Mouse (Mus musculus) MEL (cell line): Measurements from ENCODE around the gene Olfr1180. TPM values are rescaled to one million over a fixed set of nuclear protein-coding genes. Genes with fewer than 3 reads are reported as not detected.

Experiments used
- DNase-seq: peaks from one replicate; pipeline ENCODE4 v3.0.0; 2011; ENCODE audit warnings: low read depth, low spot score
- H3K27ac ChIP-seq: 2 replicates; pipeline ENCODE4 v1.5.1; 2012; ENCODE audit warnings: low read depth, mild to moderate bottlenecking, control low read depth, low read length, moderate library complexity; ENCODE audit not compliant: control insufficient read depth
- H3K27me3 ChIP-seq, 2 experiments: fragments of 150-350 bp in 1 of 2; sonication (generic) in 1 of 2; 2 replicates each; pipeline ENCODE4 v1.6.1; 2012; ENCODE audit warnings: low read length in 2 of 2, mild to moderate bottlenecking in 2 of 2, improper control_type of control experiment in 1 of 2, moderate library complexity in 1 of 2; ENCODE audit not compliant: insufficient read depth in 2 of 2, control insufficient read depth in 1 of 2
- H3K36me3 ChIP-seq, 2 experiments: 2 replicates each; pipeline ENCODE4 v1.6.1; 2012 to 2014; ENCODE audit warnings: low read length in 2 of 2, improper control_type of control experiment in 1 of 2, inconsistent platforms in 1 of 2, mild to moderate bottlenecking in 1 of 2; ENCODE audit not compliant: insufficient read depth in 2 of 2, control insufficient read depth in 1 of 2
- H3K4me1 ChIP-seq, 2 experiments: fragments of 150-350 bp in 1 of 2; sonication (generic) in 1 of 2; 2 replicates each; pipeline ENCODE4 v1.6.1; 2012; ENCODE audit warnings: low read length in 2 of 2, improper control_type of control experiment in 1 of 2, mild to moderate bottlenecking in 1 of 2; ENCODE audit not compliant: insufficient read depth in 2 of 2, control insufficient read depth in 1 of 2
- H3K4me3 ChIP-seq, 2 experiments: fragments of 150-350 bp in 1 of 2; sonication (generic) in 1 of 2; 2 replicates each; pipeline ENCODE4 v1.5.1; 2012; ENCODE audit warnings: low read depth in 2 of 2, low read length in 2 of 2, mild to moderate bottlenecking in 2 of 2, moderate library complexity in 2 of 2, control low read depth in 1 of 2, improper control_type of control experiment in 1 of 2; ENCODE audit not compliant: control insufficient read depth in 1 of 2, insufficient read depth in 1 of 2
- H3K79me2 ChIP-seq: 2 replicates; pipeline ENCODE4 v1.6.1; 2012; ENCODE audit warnings: mild to moderate bottlenecking, low read length, moderate library complexity; ENCODE audit not compliant: control insufficient read depth, poor library complexity, insufficient read depth
- H3K9ac ChIP-seq: 2 replicates; pipeline ENCODE4 v1.6.1; 2012; ENCODE audit warnings: low read depth, mild to moderate bottlenecking, control low read depth, low read length, moderate library complexity; ENCODE audit not compliant: control insufficient read depth, poor library complexity, severe bottlenecking
- H3K9me3 ChIP-seq: fragments of 150-350 bp; sonication (generic); replicated peaks from 2 replicates; pipeline ENCODE4 v1.6.1; 2012; ENCODE audit warnings: mild to moderate bottlenecking, low read length, improper control_type of control experiment, moderate library complexity; ENCODE audit not compliant: insufficient read depth
- CHD1 ChIP-seq: IDR thresholded peaks from 2 replicates; pipeline ENCODE4 v1.6.1; 2012; ENCODE audit warnings: low read depth, mild to moderate bottlenecking, inconsistent platforms, low read length, improper control_type of control experiment
- CHD2 ChIP-seq: IDR thresholded peaks from 2 replicates; pipeline ENCODE4 v1.6.1; 2011; ENCODE audit warnings: low read length, improper control_type of control experiment
- CTCF ChIP-seq, 3 experiments: IDR thresholded peaks in 2 of 3; conservative IDR thresholded peaks in 1 of 3; 2 replicates each; pipeline ENCODE4 v1.5.1; 2011 to 2012; ENCODE audit warnings: low read length in 3 of 3, low read depth in 2 of 3, mild to moderate bottlenecking in 2 of 3, improper control_type of control experiment in 1 of 3, inconsistent platforms in 1 of 3, mixed read lengths in 1 of 3, moderate library complexity in 1 of 3; ENCODE audit not compliant: control insufficient read depth in 1 of 3, insufficient read depth in 1 of 3, poor library complexity in 1 of 3, severe bottlenecking in 1 of 3
- EP300 ChIP-seq, 2 experiments: IDR thresholded peaks; 2 replicates each; pipeline ENCODE4 v1.6.1; 2011; ENCODE audit warnings: improper control_type of control experiment in 2 of 2, low read length in 2 of 2, low read depth in 1 of 2, mild to moderate bottlenecking in 1 of 2
- ETS1 ChIP-seq: IDR thresholded peaks from 2 replicates; pipeline ENCODE4 v1.6.1; 2012; ENCODE audit warnings: low read depth, mild to moderate bottlenecking, inconsistent platforms, low read length, improper control_type of control experiment, moderate library complexity
- GABPA ChIP-seq: IDR thresholded peaks from 2 replicates; pipeline ENCODE4 v1.6.1; 2012; ENCODE audit warnings: low read depth, mild to moderate bottlenecking, inconsistent platforms, low read length, improper control_type of control experiment, moderate library complexity
- GATA1 ChIP-seq: IDR thresholded peaks from 2 replicates; pipeline ENCODE4 v1.6.1; 2011; ENCODE audit warnings: low read depth, low read length, improper control_type of control experiment
- JUND ChIP-seq: IDR thresholded peaks from 2 replicates; pipeline ENCODE4 v1.6.1; 2011; ENCODE audit warnings: low read depth, mild to moderate bottlenecking, improper control_type of control experiment, low read length
- MAFK ChIP-seq: IDR thresholded peaks from 2 replicates; pipeline ENCODE4 v1.6.1; 2011; ENCODE audit warnings: low read depth, mild to moderate bottlenecking, low read length, improper control_type of control experiment, borderline replicate concordance
- MAZ ChIP-seq: IDR thresholded peaks from 2 replicates; pipeline ENCODE4 v1.6.1; 2012; ENCODE audit warnings: low read depth, mild to moderate bottlenecking, inconsistent platforms, low read length, improper control_type of control experiment
- MEF2A ChIP-seq: IDR thresholded peaks from 2 replicates; pipeline ENCODE4 v1.6.1; 2014; ENCODE audit warnings: low read depth, mild to moderate bottlenecking, inconsistent platforms, low read length, improper control_type of control experiment; ENCODE audit not compliant: poor library complexity, insufficient replicate concordance, severe bottlenecking; ENCODE audit errors: extremely low read depth
- MXI1 ChIP-seq: IDR thresholded peaks from 2 replicates; pipeline ENCODE4 v1.6.1; 2011; ENCODE audit warnings: mild to moderate bottlenecking, low read depth, low read length, improper control_type of control experiment
- MYC ChIP-seq: IDR thresholded peaks from 2 replicates; pipeline ENCODE4 v1.6.1; 2011; ENCODE audit warnings: low read depth, mild to moderate bottlenecking, low read length, improper control_type of control experiment, moderate library complexity
- POLR2A ChIP-seq, 2 experiments: IDR thresholded peaks; 2 replicates each; pipeline ENCODE4 v1.6.1; 2011 to 2012; ENCODE audit warnings: low read length in 2 of 2, mild to moderate bottlenecking in 2 of 2, control low read depth in 1 of 2, improper control_type of control experiment in 1 of 2, low read depth in 1 of 2, moderate library complexity in 1 of 2; ENCODE audit not compliant: control insufficient read depth in 1 of 2, insufficient read depth in 1 of 2, poor library complexity in 1 of 2
- POLR2AphosphoS2 ChIP-seq: IDR thresholded peaks from 2 replicates; pipeline ENCODE4 v1.6.1; 2011; ENCODE audit warnings: low read length, improper control_type of control experiment
- POLR2AphosphoS5 ChIP-seq: IDR thresholded peaks from 2 replicates; pipeline ENCODE4 v1.6.1; 2012; ENCODE audit warnings: low read depth, borderline replicate concordance, mild to moderate bottlenecking, inconsistent platforms, low read length, moderate library complexity, mixed read lengths
- RCOR1 ChIP-seq: IDR thresholded peaks from 2 replicates; pipeline ENCODE4 v1.6.1; 2012; ENCODE audit warnings: low read depth, mild to moderate bottlenecking, inconsistent platforms, low read length, improper control_type of control experiment
- SIN3A ChIP-seq: IDR thresholded peaks from 2 replicates; pipeline ENCODE4 v1.6.1; 2012; ENCODE audit warnings: low read length, improper control_type of control experiment, inconsistent platforms
- SMC3 ChIP-seq: IDR thresholded peaks from 2 replicates; pipeline ENCODE4 v1.6.1; 2011; ENCODE audit warnings: low read depth, low read length, improper control_type of control experiment
- UBTF ChIP-seq: IDR thresholded peaks from 2 replicates; pipeline ENCODE4 v1.6.1; 2012; ENCODE audit warnings: low read depth, mild to moderate bottlenecking, inconsistent platforms, low read length, improper control_type of control experiment, moderate library complexity, borderline replicate concordance; ENCODE audit not compliant: insufficient read depth
- USF1 ChIP-seq: IDR thresholded peaks from 2 replicates; pipeline ENCODE4 v1.6.1; 2014; ENCODE audit warnings: low read depth, mild to moderate bottlenecking, inconsistent platforms, low read length, improper control_type of control experiment, moderate library complexity
- USF2 ChIP-seq, 2 experiments: IDR thresholded peaks; 2 replicates each; pipeline ENCODE4 v1.6.1; 2011 to 2012; ENCODE audit warnings: improper control_type of control experiment in 2 of 2, low read length in 2 of 2, borderline replicate concordance in 1 of 2, inconsistent platforms in 1 of 2, low read depth in 1 of 2, mild to moderate bottlenecking in 1 of 2; ENCODE audit not compliant: insufficient read depth in 1 of 2
- ZC3H11A ChIP-seq: IDR thresholded peaks from 2 replicates; pipeline ENCODE4 v1.6.1; 2012; ENCODE audit warnings: low read depth, mild to moderate bottlenecking, inconsistent platforms, low read length, improper control_type of control experiment
- ZKSCAN1 ChIP-seq: IDR thresholded peaks from 2 replicates; pipeline ENCODE4 v1.6.1; 2012; ENCODE audit warnings: low read depth, mild to moderate bottlenecking, inconsistent platforms, low read length, improper control_type of control experiment, moderate library complexity
- ZMIZ1 ChIP-seq: IDR thresholded peaks from 2 replicates; pipeline ENCODE4 v1.6.1; 2012; ENCODE audit warnings: low read depth, mild to moderate bottlenecking, inconsistent platforms, low read length, improper control_type of control experiment, moderate library complexity
- polyA plus RNA-seq, 2 experiments: library from polyadenylated mRNA; stranded (reverse) in 1 of 2; unstranded in 1 of 2; fragments of >175 nt in 1 of 2; fragments of >200 nt in 1 of 2; gene quantifications; 2 replicates each; pipeline versions ENCODE4 v1.2.1 to v1.2.4; 2012; ENCODE audit warnings: low replicate concordance in 2 of 2, low read depth in 1 of 2; ENCODE audit not compliant: insufficient read length in 2 of 2, insufficient read depth in 1 of 2, missing spikeins in 1 of 2
- total RNA-seq: library from RNA; depleted of rRNA; stranded (reverse); fragments of 300-350 nt; gene quantifications from 2 replicates; pipeline ENCODE4 v1.2.3, GENCODE M21; 2012

The Olfr1180 gene
- total and polyA plus RNA-seq, 3 experiments: not detected

- H3K9ac ChIP-seq: no peak within 1 kb of the TSS
- no peaks in the 10 kb centered on the region for H3K4me1 ChIP-seq
- H3K27ac ChIP-seq: no peak within 1 kb of the TSS
- H3K27me3 ChIP-seq: no peaks in the 10 kb centered on the region
- H3K79me2 ChIP-seq: no peaks in the 10 kb centered on the region
- DNase-seq: no peak
- H3K4me3 ChIP-seq: no peak within 1 kb of the TSS
- H3K9me3 ChIP-seq: no peaks in the 10 kb centered on the region
- TF ChIP-seq MXI1 (no peak), GABPA (no peak), MEF2A (no peak), MAFK (no peak), POLR2A (IDR thresholded peaks at IDR 0.05; ENCODE audit: control insufficient read depth in 1 of 2, insufficient read depth in 1 of 2, low read depth in 1 of 2, low read length in 2 of 2, poor library complexity in 1 of 2) (no peak), SMC3 (no peak), ZKSCAN1 (no peak), CHD2 (no peak), MAZ (no peak), USF1 (no peak), MYC (no peak), POLR2AphosphoS2 (no peak), SIN3A (no peak), ETS1 (no peak), UBTF (no peak)
- TF ChIP-seq, all 39 proteins: peak for 0
- no peaks in the 10 kb centered on the region for H3K36me3 ChIP-seq
Observed at GRCm38 (mm10) chr2:88426071-88426470, 7.1 kb upstream of the Olfr1180 start, which contains the start of gene Olfr1181. Olfr1181 (minus strand) TSS chr2:88426171.

GRCm38 (mm10) chr2:88406353-88406752 lies 12.6 kb downstream of the Olfr1180 start, which contains the start of gene Olfr1179:
Olfr1179 (minus strand) TSS chr2:88406453.
- H3K4me1 ChIP-seq: no peaks in the 10 kb centered on the region
- H3K27me3 ChIP-seq: no peaks in the 10 kb centered on the region
- H3K4me3 ChIP-seq: no peak within 1 kb of the TSS
- H3K9ac ChIP-seq: no peak within 1 kb of the TSS
- no peak within 1 kb of the TSS for H3K27ac ChIP-seq
- no peak for TF ChIP-seq RCOR1
- TF ChIP-seq GATA1: no peak
- no peak for TF ChIP-seq JUND
- TF ChIP-seq ZC3H11A: no peak
- no peak for TF ChIP-seq USF2 (IDR thresholded peaks at IDR 0.05; ENCODE audit: borderline replicate concordance in 1 of 2, insufficient read depth in 1 of 2, low read depth in 1 of 2, low read length in 2 of 2)
- no peak for TF ChIP-seq USF1
- no peak for TF ChIP-seq ZMIZ1
- no peak for TF ChIP-seq CHD1
- TF ChIP-seq MXI1: no peak
- no peak for TF ChIP-seq CTCF (IDR thresholded peaks at IDR 0.05 in 2 of 3, conservative IDR thresholded peaks at IDR 0.05 in 1 of 3; ENCODE audit: control insufficient read depth in 1 of 3, insufficient read depth in 1 of 3, low read depth in 2 of 3, low read length in 3 of 3, poor library complexity in 1 of 3, severe bottlenecking in 1 of 3)
- no peak for TF ChIP-seq EP300 (IDR thresholded peaks at IDR 0.05; ENCODE audit: low read depth in 1 of 2, low read length in 2 of 2)
- TF ChIP-seq ZKSCAN1: no peak
- no peak for TF ChIP-seq ETS1
- no peak for TF ChIP-seq GABPA
- no peak for TF ChIP-seq MYC
- no peak for TF ChIP-seq POLR2AphosphoS5
- no peaks in the 10 kb centered on the region for H3K79me2 ChIP-seq
- no peaks in the 10 kb centered on the region for H3K9me3 ChIP-seq
- DNase-seq: no peak
- no peaks in the 10 kb centered on the region for H3K36me3 ChIP-seq
